Mouse (Mus musculus) mouse embryonic stem cell (cell line): ENCODE measurements around the gene Fam187b.
"Not testable (repeated sequence)": the region's sequence is repeated elsewhere in the genome, so short reads cannot be mapped to it uniquely, and the experiment has no call there.

Experiments
- in situ Hi-C, 2 experiments: fragments of 300-500 bp; cut with MboI; formaldehyde crosslinking; loops; 1 replicate in 1 of 2; 3 replicates in 1 of 2; pipeline ENCODE4 v1.14.3; 2019 to 2020; ENCODE audit warnings: low sequenced_read_pairs in 2 of 2, low pct_unique_long_range_greater_than_20kb in 1 of 2, mixed read lengths in 1 of 2; ENCODE audit not compliant: unreplicated experiment in 1 of 2

The Fam187b gene

GRCm38 (mm10) chr7:30973501-30974289, at the start of gene Fam187b:
Fam187b (plus strand) TSS chr7:30973790.
- in situ Hi-C loops: loop anchor here (5.0 to 10.0 kb wide), 4 partner anchors 101 to 159 kb away; no protein-coding TSS in a partner anchor

GRCm38 (mm10) chr7:30924071-30924470, 49.5 kb upstream of the Fam187b start:
- in situ Hi-C loops: no loop called here

- in situ Hi-C loops: not testable (repeated sequence)
These were observed 49.0 kb upstream of the Fam187b start, which contains the start of gene Hamp2 for GRCm38 (mm10) chr7:30924581-30924980. Hamp2 (minus strand) TSS chr7:30924681.

GRCm38 (mm10) chr7:30935422-30936099, 38.0 kb upstream of the Fam187b start:
- in situ Hi-C loops: not testable (repeated sequence)

GRCm38 (mm10) chr7:30940070-30940469, 33.5 kb upstream of the Fam187b start:
- in situ Hi-C loops: not testable (repeated sequence)

- in situ Hi-C loops: not testable (repeated sequence)
These were observed 31.2 kb upstream of the Fam187b start for GRCm38 (mm10) chr7:30942365-30942764.

GRCm38 (mm10) chr7:30943909-30944635, 29.5 kb upstream of the Fam187b start, which contains the start of gene Hamp:
Hamp (minus strand) TSS chr7:30944032.
- in situ Hi-C loops: no loop called here

GRCm38 (mm10) chr7:30944706-30945105, 28.9 kb upstream of the Fam187b start:
- in situ Hi-C loops: not testable (repeated sequence)

GRCm38 (mm10) chr7:30945466-30945865, 28.1 kb upstream of the Fam187b start:
- in situ Hi-C loops: not testable (repeated sequence)

- in situ Hi-C loops: no loop called here
These were observed 27.7 kb upstream of the Fam187b start for GRCm38 (mm10) chr7:30945876-30946275.

- in situ Hi-C loops: not testable (repeated sequence)
These were observed 23.7 kb upstream of the Fam187b start for GRCm38 (mm10) chr7:30949902-30950301.

- in situ Hi-C loops: no loop called here
These were observed 20.9 kb upstream of the Fam187b start for GRCm38 (mm10) chr7:30952441-30953265.

GRCm38 (mm10) chr7:30953459-30953858, 20.1 kb upstream of the Fam187b start:
- in situ Hi-C loops: no loop called here

- in situ Hi-C loops: no loop called here
These were observed 19.6 kb upstream of the Fam187b start for GRCm38 (mm10) chr7:30954036-30954435.

- in situ Hi-C loops: no loop called here
These were observed 18.5 kb upstream of the Fam187b start for GRCm38 (mm10) chr7:30954971-30955520.

- in situ Hi-C loops: no loop called here
These were observed 17.8 kb upstream of the Fam187b start for GRCm38 (mm10) chr7:30955584-30956356.

GRCm38 (mm10) chr7:30956357-30956751, 17.2 kb upstream of the Fam187b start:
- in situ Hi-C loops: no loop called here
